Mouse (Mus musculus): Measurements from ENCODE around the gene Agbl4.

- TF ChIP-seq POLR2A (IDR thresholded peaks at IDR 0.05; ENCODE audit: borderline replicate concordance, extremely low read depth, insufficient read depth, insufficient read length, poor library complexity, severe bottlenecking) (no peak), CTCF (IDR thresholded peaks at IDR 0.05; ENCODE audit: borderline replicate concordance, extremely low read depth, insufficient read depth, insufficient read length) (no peak)
These were observed 1035.0 kb downstream of the Agbl4 start for GRCm38 (mm10) chr4:111432417-111432816.
